Mouse (Mus musculus) myocyte (in vitro differentiated cells): Measurements from ENCODE around the gene Fos. TPM values are rescaled to one million over a fixed set of nuclear protein-coding genes. Genes with fewer than 3 reads are reported as not detected.

Experiments
- H3K27me3 ChIP-seq: one replicate; pipeline ENCODE4 v1.6.1; 2011; ENCODE audit not compliant: control insufficient read depth, insufficient read depth, insufficient read length
- H3K36me3 ChIP-seq: one replicate; pipeline ENCODE4 v1.6.1; 2011; ENCODE audit not compliant: control insufficient read depth, insufficient read depth
- H3K4me2 ChIP-seq: one replicate; pipeline ENCODE4 v1.6.1; 2011; ENCODE audit warnings: low read depth, control low read depth
- H3K4me3 ChIP-seq: one replicate; pipeline ENCODE4 v1.5.1; 2011; ENCODE audit warnings: mild to moderate bottlenecking, control low read depth, moderate library complexity
- H3K79me2 ChIP-seq: one replicate; pipeline ENCODE4 v1.6.1; 2011; ENCODE audit not compliant: control insufficient read depth, insufficient read depth
- H3ac ChIP-seq: one replicate; pipeline ENCODE4 v1.6.1; 2011; ENCODE audit not compliant: control insufficient read depth, insufficient read length
- CEBPB ChIP-seq: IDR thresholded peaks from 2 replicates; pipeline ENCODE4 v1.6.1; 2011; ENCODE audit warnings: mild to moderate bottlenecking, moderate library complexity; ENCODE audit not compliant: poor library complexity, insufficient read depth, severe bottlenecking
- E2F4 ChIP-seq: IDR thresholded peaks from one replicate; pipeline ENCODE4 v1.6.1; 2011; ENCODE audit warnings: mild to moderate bottlenecking, control low read depth, moderate library complexity; ENCODE audit not compliant: insufficient read depth
- MAX ChIP-seq: IDR thresholded peaks from one replicate; pipeline ENCODE4 v1.6.1; 2011; ENCODE audit warnings: low read depth, mild to moderate bottlenecking, control low read depth
- MYOD1 ChIP-seq, 3 experiments: IDR thresholded peaks; one replicate each; pipeline ENCODE4 v1.6.1; 2011; ENCODE audit warnings: control low read depth in 2 of 3, low read depth in 2 of 3, mild to moderate bottlenecking in 2 of 3, moderate library complexity in 1 of 3; ENCODE audit not compliant: insufficient read length in 2 of 3, control insufficient read depth in 1 of 3
- MYOG ChIP-seq, 3 experiments: IDR thresholded peaks; one replicate each; pipeline ENCODE4 v1.6.1; 2011; ENCODE audit warnings: control low read depth in 2 of 3, low read depth in 2 of 3, mild to moderate bottlenecking in 2 of 3; ENCODE audit not compliant: insufficient read length in 2 of 3, control insufficient read depth in 1 of 3, insufficient read depth in 1 of 3
- POLR2A ChIP-seq: IDR thresholded peaks from one replicate; pipeline ENCODE4 v1.6.1; 2011; ENCODE audit warnings: low read depth, mild to moderate bottlenecking, control low read depth, moderate library complexity; ENCODE audit not compliant: insufficient read length
- POLR2AphosphoS2 ChIP-seq: IDR thresholded peaks from one replicate; pipeline ENCODE4 v1.6.1; 2011; ENCODE audit warnings: low read depth, control low read depth; ENCODE audit not compliant: insufficient read length
- REST ChIP-seq: IDR thresholded peaks from one replicate; pipeline ENCODE4 v1.6.1; 2011; ENCODE audit warnings: mild to moderate bottlenecking, control low read depth, moderate library complexity; ENCODE audit not compliant: insufficient read depth, insufficient read length
- SRF ChIP-seq: IDR thresholded peaks from one replicate; pipeline ENCODE4 v1.6.1; 2011; ENCODE audit warnings: low read depth; ENCODE audit not compliant: control insufficient read depth, insufficient read length
- TCF12 ChIP-seq: IDR thresholded peaks from one replicate; pipeline ENCODE4 v1.6.1; 2011; ENCODE audit warnings: mild to moderate bottlenecking, control low read depth; ENCODE audit not compliant: poor library complexity, insufficient read depth, severe bottlenecking
- TCF3 ChIP-seq: IDR thresholded peaks from one replicate; pipeline ENCODE4 v1.6.1; 2011; ENCODE audit warnings: low read depth, control low read depth; ENCODE audit not compliant: insufficient read length
- USF1 ChIP-seq: IDR thresholded peaks from one replicate; pipeline ENCODE4 v1.6.1; 2011; ENCODE audit warnings: low read depth, mild to moderate bottlenecking, control low read depth, moderate library complexity
- polyA plus RNA-seq: library from polyadenylated mRNA; unstranded; fragments of >200 nt; fragmentation: generic; extraction: Trizol; gene quantifications from one replicate; pipeline ENCODE4 v1.2.1, GENCODE M21; 2012; ENCODE audit warnings: missing spikeins

Fos gene
- polyA plus RNA-seq, 1 experiment = 3.1 TPM

DNA sequence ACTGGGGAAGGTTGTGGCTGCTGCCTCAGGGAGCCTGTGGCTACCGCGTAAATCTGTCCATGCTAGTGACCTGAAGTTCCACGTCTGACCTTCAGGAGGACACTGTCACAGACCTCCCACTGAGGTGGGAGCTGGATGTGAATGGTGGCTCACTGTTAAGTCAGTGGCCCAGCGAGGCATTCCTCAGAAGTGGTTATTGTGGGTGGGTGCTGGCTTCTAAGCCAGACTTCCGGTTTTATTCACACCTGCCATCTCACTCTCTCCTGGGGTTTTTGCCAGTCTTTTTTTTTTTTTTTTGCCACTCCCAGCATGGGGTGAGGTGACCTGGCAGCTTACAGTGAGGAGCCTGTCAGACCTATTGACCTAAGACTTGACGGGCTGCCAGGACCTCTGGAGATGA is 43.3 kb upstream of the Fos start:
- peaks cover 15% of the 10 kb centered on the region for H3K27me3 ChIP-seq
- H3K4me3 ChIP-seq = no peak overlapping the region
- TF ChIP-seq SRF = no peak
- no peak for TF ChIP-seq CEBPB
- TF ChIP-seq MYOG (IDR thresholded peaks at IDR 0.05; ENCODE audit: control insufficient read depth in 1 of 3, insufficient read depth in 1 of 3, insufficient read length in 2 of 3, low read depth in 2 of 3) = peak in 1 of 3 experiments; percentile 2
- TF ChIP-seq REST = no peak
- TF ChIP-seq POLR2AphosphoS2 = no peak
- no peak for TF ChIP-seq TCF12
- peak in 1 of 3 experiments; percentile 29 for TF ChIP-seq MYOD1 (IDR thresholded peaks at IDR 0.05; ENCODE audit: control insufficient read depth in 1 of 3, insufficient read length in 2 of 3, low read depth in 2 of 3)
- no peaks in the 10 kb centered on the region for H3K36me3 ChIP-seq
- H3ac ChIP-seq = no peak overlapping the region
- no peak overlapping the region for H3K4me2 ChIP-seq
- no peaks in the 10 kb centered on the region for H3K79me2 ChIP-seq

DNA sequence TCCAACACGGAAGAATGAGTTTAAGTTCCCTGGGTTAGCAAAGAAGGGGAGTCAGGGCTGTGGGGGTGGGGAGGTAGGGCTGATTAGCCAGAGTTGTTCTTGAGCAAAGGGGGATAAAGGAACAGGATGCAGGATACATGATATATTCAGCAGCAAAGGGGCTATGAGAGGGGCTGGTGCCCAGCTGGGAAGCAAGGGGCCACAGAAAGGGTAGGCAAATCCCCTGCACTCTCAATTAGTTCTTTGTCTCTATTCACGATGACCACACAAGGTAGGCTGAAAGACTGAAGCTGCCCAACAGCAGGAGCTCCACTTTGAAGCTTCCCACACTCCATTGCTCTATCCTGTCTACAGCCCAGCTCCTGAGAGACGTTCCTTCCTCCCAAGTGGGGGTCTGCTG is 39.8 kb upstream of the Fos start:
- Histone ChIP-seq H3ac (no peak overlapping the region), H3K4me2 (no peak overlapping the region), H3K4me3 (no peak overlapping the region), H3K79me2 (no peaks in the 10 kb centered on the region), H3K36me3 (no peaks in the 10 kb centered on the region), H3K27me3 (peaks cover 6% of the 10 kb centered on the region)
- TF ChIP-seq MAX = no peak
- no peak for TF ChIP-seq TCF12
- TF ChIP-seq POLR2AphosphoS2 = no peak
- TF ChIP-seq REST = no peak
- TF ChIP-seq SRF = no peak
- no peak for TF ChIP-seq CEBPB
- no peak for TF ChIP-seq MYOD1 (IDR thresholded peaks at IDR 0.05; ENCODE audit: control insufficient read depth in 1 of 3, insufficient read length in 2 of 3, low read depth in 2 of 3)
- no peak for TF ChIP-seq E2F4
- TF ChIP-seq MYOG (IDR thresholded peaks at IDR 0.05; ENCODE audit: control insufficient read depth in 1 of 3, insufficient read depth in 1 of 3, insufficient read length in 2 of 3, low read depth in 2 of 3) = no peak
- TF ChIP-seq USF1 = no peak
- no peak for TF ChIP-seq POLR2A
- no peak for TF ChIP-seq TCF3

DNA sequence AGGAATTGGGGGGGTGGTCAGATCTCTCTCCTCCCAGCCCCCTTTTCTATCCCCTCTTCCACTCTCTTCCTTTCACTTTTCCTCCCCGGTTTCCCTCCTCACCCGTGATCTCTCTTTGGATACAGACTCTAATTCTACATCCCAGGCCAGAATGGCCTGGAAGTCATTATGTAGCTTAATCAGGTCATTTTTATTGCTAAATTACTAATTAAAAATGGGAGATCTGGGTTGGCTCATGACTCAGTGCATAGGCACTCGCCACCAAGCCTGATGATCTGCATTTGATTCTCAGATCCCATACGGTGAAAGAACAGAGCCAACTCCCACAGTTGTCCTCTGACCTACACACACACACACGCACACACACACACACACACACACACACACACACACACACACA is 39.2 kb upstream of the Fos start:
- H3K4me2 ChIP-seq = no peak overlapping the region
- no peaks in the 10 kb centered on the region for H3K36me3 ChIP-seq
- H3K27me3 ChIP-seq = peaks cover 6% of the 10 kb centered on the region
- TF ChIP-seq REST (no peak), CEBPB (no peak), TCF3 (no peak), MYOG (IDR thresholded peaks at IDR 0.05; ENCODE audit: control insufficient read depth in 1 of 3, insufficient read depth in 1 of 3, insufficient read length in 2 of 3, low read depth in 2 of 3) (no peak), SRF (no peak), MYOD1 (IDR thresholded peaks at IDR 0.05; ENCODE audit: control insufficient read depth in 1 of 3, insufficient read length in 2 of 3, low read depth in 2 of 3) (no peak), MAX (no peak), POLR2A (no peak), POLR2AphosphoS2 (no peak), TCF12 (no peak), E2F4 (no peak), USF1 (no peak)
- H3ac ChIP-seq = no peak overlapping the region
- no peak overlapping the region for H3K4me3 ChIP-seq
- no peaks in the 10 kb centered on the region for H3K79me2 ChIP-seq

DNA sequence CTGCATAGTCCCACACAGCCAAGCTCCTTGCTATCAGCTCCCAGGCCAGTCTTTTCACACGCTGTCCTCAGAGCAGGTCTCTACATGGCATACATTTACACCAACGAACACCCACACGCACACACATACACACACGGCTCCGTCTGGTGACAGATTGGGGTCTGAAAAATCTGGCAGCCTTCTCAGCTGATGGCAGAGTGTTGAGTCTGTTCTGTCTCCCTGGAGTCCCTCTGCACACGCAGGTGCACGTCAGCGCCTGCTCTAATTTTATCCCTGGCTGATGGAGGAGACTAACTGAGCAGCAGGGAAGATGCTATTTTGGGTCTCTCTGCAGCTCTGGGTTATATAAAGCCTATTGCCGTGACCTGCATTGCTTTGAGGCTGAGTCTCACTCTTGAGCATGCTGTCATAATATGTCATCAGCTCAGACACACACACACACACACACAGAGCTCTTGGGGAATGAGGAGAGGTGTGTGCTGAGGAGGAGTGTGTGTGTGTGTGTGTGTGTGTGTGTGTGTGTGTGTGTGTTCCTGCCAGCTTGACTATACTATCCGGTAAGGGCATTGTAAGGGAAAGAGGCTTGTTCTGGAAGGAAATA is 37.6 kb upstream of the Fos start:
- Histone ChIP-seq H3K4me3 (no peak overlapping the region), H3ac (no peak overlapping the region), H3K36me3 (no peaks in the 10 kb centered on the region), H3K4me2 (peak overlapping the region; percentile 44), H3K79me2 (no peaks in the 10 kb centered on the region), H3K27me3 (peaks cover 6% of the 10 kb centered on the region)
- no peak for TF ChIP-seq POLR2A
- TF ChIP-seq SRF = no peak
- TF ChIP-seq MAX = peak; percentile 18
- TF ChIP-seq POLR2AphosphoS2 = no peak
- TF ChIP-seq MYOG (IDR thresholded peaks at IDR 0.05; ENCODE audit: control insufficient read depth in 1 of 3, insufficient read depth in 1 of 3, insufficient read length in 2 of 3, low read depth in 2 of 3) = no peak
- TF ChIP-seq CEBPB = 0 out of 2 replicates have a peak, but pooled peaks have one; percentile 32
- no peak for TF ChIP-seq TCF12
- TF ChIP-seq E2F4 = no peak
- TF ChIP-seq USF1 = no peak
- TF ChIP-seq MYOD1 (IDR thresholded peaks at IDR 0.05; ENCODE audit: control insufficient read depth in 1 of 3, insufficient read length in 2 of 3, low read depth in 2 of 3) = no peak
- TF ChIP-seq TCF3 = no peak
- TF ChIP-seq REST = no peak
